7 mouse cellular contexts compared by ENCODE assay signal in genomic region chr1:170136351-170137009, GRCm38 (mm10). TPM values are rescaled to one million over a fixed set of nuclear protein-coding genes. Genes with fewer than 3 reads are reported as not detected.
DNase-seq lines count a peak whose midpoint lies in the region; ATAC-seq and TF ChIP-seq lines count a peak whose summit lies in the region.

No protein-coding gene starts in this region.

- TF ChIP-seq CTCF in intestine, postnatal 0 days (IDR thresholded peaks at IDR 0.05; ENCODE audit: low read depth), result peak; percentile 91

- peak; percentile 47 to 57 for DNase-seq in adrenal gland, adult 18-20 months (ENCODE audit: low spot score in 2 of 2)
- peak; percentile 82 for DNase-seq in embryonic facial prominence, embryonic 11.5 days (ENCODE audit: low spot score)
- DNase-seq in left cerebral cortex, postnatal 36 days (ENCODE audit: low spot score in 2 of 2), result peak; percentile 65 to 71
- DNase-seq in midbrain, embryonic 11.5 days (ENCODE audit: low spot score, missing footprints), result peak; percentile 92
- peak; percentile 26 for DNase-seq in right cerebral cortex, postnatal 4 days

- no peak overlapping the region for H3K4me3 ChIP-seq in embryonic facial prominence, embryonic 11.5 days (ENCODE audit: low read depth, low read length)
- H3K4me3 ChIP-seq in intestine, postnatal 0 days (ENCODE audit: low read depth, low read length), result no peak overlapping the region
- H3K4me3 ChIP-seq in midbrain, embryonic 11.5 days (ENCODE audit: low read depth, low read length), result no peak overlapping the region

- no peaks in the 10 kb centered on the region for H3K27me3 ChIP-seq in embryonic facial prominence, embryonic 11.5 days (ENCODE audit: control insufficient read depth, insufficient read depth, low read length)
- no peaks in the 10 kb centered on the region for H3K27me3 ChIP-seq in intestine, postnatal 0 days (replicated peaks; ENCODE audit: control insufficient read depth, insufficient read depth, low read length)
- H3K27me3 ChIP-seq in midbrain, embryonic 11.5 days (ENCODE audit: control insufficient read depth, insufficient read depth, low read length), result no peaks in the 10 kb centered on the region

- 29% methylated on average over 7 of the region's 7 CpGs for WGBS in embryonic facial prominence, embryonic 11.5 days
- 12% methylated on average over 7 of the region's 7 CpGs for WGBS in intestine, postnatal 0 days
- WGBS in midbrain, embryonic 11.5 days, result 31% methylated on average over 7 of the region's 7 CpGs

- H3K4me1 ChIP-seq in embryonic facial prominence, embryonic 11.5 days (ENCODE audit: control insufficient read depth, insufficient read depth, low read length), result no peaks in the 10 kb centered on the region
- H3K4me1 ChIP-seq in intestine, postnatal 0 days (replicated peaks; ENCODE audit: control insufficient read depth, insufficient read depth, low read length), result no peaks in the 10 kb centered on the region
- no peaks in the 10 kb centered on the region for H3K4me1 ChIP-seq in midbrain, embryonic 11.5 days (ENCODE audit: control insufficient read depth, insufficient read depth, low read length)

- no peak overlapping the region for H3K4me2 ChIP-seq in embryonic facial prominence, embryonic 11.5 days (ENCODE audit: low read depth, low read length)
- no peak overlapping the region for H3K4me2 ChIP-seq in intestine, postnatal 0 days (replicated peaks; ENCODE audit: low read depth)
- no peak overlapping the region for H3K4me2 ChIP-seq in midbrain, embryonic 11.5 days

- no peaks in the 10 kb centered on the region for H3K36me3 ChIP-seq in embryonic facial prominence, embryonic 11.5 days (replicated peaks; ENCODE audit: control insufficient read depth, insufficient read depth, low read depth, low read length)
- no peaks in the 10 kb centered on the region for H3K36me3 ChIP-seq in intestine, postnatal 0 days (ENCODE audit: control insufficient read depth, insufficient read depth)
- 0 out of 2 replicates have a peak, but pooled peaks cover 2% of the 10 kb centered on the region for H3K36me3 ChIP-seq in midbrain, embryonic 11.5 days (ENCODE audit: control insufficient read depth, insufficient read depth, low read length)

- intact Hi-C loops in left cerebral cortex, postnatal 36 days (cut with DNase I), result loop anchor here (2.0 to 10.0 kb wide), 3 partner anchors 168 to 602 kb away; partner anchors contain the start of genes Hsd17b7 and Nuf2

- no peak overlapping the region for H3K9ac ChIP-seq in embryonic facial prominence, embryonic 11.5 days (replicated peaks; ENCODE audit: low read length)
- no peak overlapping the region for H3K9ac ChIP-seq in intestine, postnatal 0 days (ENCODE audit: low read depth, low read length)
- H3K9ac ChIP-seq in midbrain, embryonic 11.5 days (ENCODE audit: low read length), result no peak overlapping the region

- peak; percentile 59; the same call in 1 of the 2 replicates for ATAC-seq in embryonic facial prominence, embryonic 11.5 days (replicated peaks; ENCODE audit: insufficient number of reproducible peaks, low FRiP score, low TSS enrichment, low read depth)
- ATAC-seq in granulocyte monocyte progenitor cell, adult 5-6 weeks (replicated peaks; ENCODE audit: poor library complexity, severe bottlenecking), result peak; percentile 100
- peak; percentile 57; the same call in 1 of the 2 replicates for ATAC-seq in intestine, postnatal 0 days
- ATAC-seq in midbrain, embryonic 11.5 days (ENCODE audit: low FRiP score), result peak; percentile 85

- H3K9me3 ChIP-seq in embryonic facial prominence, embryonic 11.5 days (replicated peaks; ENCODE audit: control insufficient read depth, low read length), result no peaks in the 10 kb centered on the region
- no peaks in the 10 kb centered on the region for H3K9me3 ChIP-seq in intestine, postnatal 0 days (ENCODE audit: control insufficient read depth)
- H3K9me3 ChIP-seq in midbrain, embryonic 11.5 days (ENCODE audit: control insufficient read depth, low read length), result no peaks in the 10 kb centered on the region

- no peak overlapping the region for H3K27ac ChIP-seq in embryonic facial prominence, embryonic 11.5 days (replicated peaks; ENCODE audit: low read depth, low read length)
- H3K27ac ChIP-seq in intestine, postnatal 0 days (ENCODE audit: low read depth, low read length), result no peak overlapping the region
- H3K27ac ChIP-seq in midbrain, embryonic 11.5 days (ENCODE audit: low read depth, low read length), result no peak overlapping the region

RNA-seq across cellular contexts. Expression of gene Ddr2, which starts 25.9 kb away (rescaled TPM):
- total RNA-seq in adrenal gland, adult 18-20 months (2021), result 10 to 100 TPM; 16.3 to 23.5 TPM
- polyA plus RNA-seq in embryonic facial prominence, embryonic 11.5 days (2014; fragmentation: Nextera tagmentation; extraction: Ambion mirVana), result 78.7 and 87.5 TPM in 2 replicates
- total RNA-seq in granulocyte monocyte progenitor cell, adult 5-6 weeks (2014; fragmentation: Nextera tagmentation), result not detected in 2 replicates
- 0.05 TPM in 1 of 2 replicates, not detected in the other for total RNA-seq in granulocyte monocyte progenitor cell, adult 5-6 weeks (2017)
- 15.6 and 16.4 TPM in 2 replicates for polyA plus RNA-seq in intestine, postnatal 0 days (2015; fragmentation: Nextera tagmentation; extraction: Ambion mirVana)
- total RNA-seq in left cerebral cortex, postnatal 36 days (2021), result 1 to 10 TPM; 3.3 to 6.7 TPM
- polyA plus RNA-seq in midbrain, embryonic 11.5 days (2014; fragmentation: Nextera tagmentation; extraction: Ambion mirVana), result 21.6 and 23.1 TPM in 2 replicates

RNA-seq across cellular contexts. Expression of gene Uap1, which starts 38.3 kb away (rescaled TPM):
- 10 to 100 TPM; 68.0 to 84.4 TPM for total RNA-seq in adrenal gland, adult 18-20 months (2021)
- polyA plus RNA-seq in embryonic facial prominence, embryonic 11.5 days (2014; fragmentation: Nextera tagmentation; extraction: Ambion mirVana), result 66.3 and 71.4 TPM in 2 replicates
- 48.9 and 49.5 TPM in 2 replicates for total RNA-seq in granulocyte monocyte progenitor cell, adult 5-6 weeks (2014; fragmentation: Nextera tagmentation)
- total RNA-seq in granulocyte monocyte progenitor cell, adult 5-6 weeks (2017), result 74.7 and 144 TPM in 2 replicates
- 22.3 TPM in 2 replicates for polyA plus RNA-seq in intestine, postnatal 0 days (2015; fragmentation: Nextera tagmentation; extraction: Ambion mirVana)
- 10 to 100 TPM; 62.7 to 63.2 TPM for total RNA-seq in left cerebral cortex, postnatal 36 days (2021)
- polyA plus RNA-seq in midbrain, embryonic 11.5 days (2014; fragmentation: Nextera tagmentation; extraction: Ambion mirVana), result 61.7 and 67.7 TPM in 2 replicates

Comparison
In these comparisons a context has a peak if more than half of its experiments do, and no peak if none do; other contexts are left out.
1. DNase-seq: peak in every context shown above with its lines; median percentile 92 in midbrain, embryonic 11.5 days; 82 in embryonic facial prominence, embryonic 11.5 days; 68 in left cerebral cortex, postnatal 36 days; 52 in adrenal gland, adult 18-20 months; 26 in right cerebral cortex, postnatal 4 days.
2. RNA of gene Ddr2, which starts 25.9 kb away (total RNA-seq): 16.3 to 23.5 TPM in adrenal gland, adult 18-20 months and 3.3 to 6.7 TPM in left cerebral cortex, postnatal 36 days; 0.05 TPM in granulocyte monocyte progenitor cell, adult 5-6 weeks; every median in the first group is over 4 times any median in the second.
3. Peak in every context shown above with its lines, with median percentiles within 50 percentile points of each other: ATAC-seq.